Mouse (Mus musculus) ES-Bruce4 (cell line): ENCODE measurements around the gene Trpv6.

Experiments
- CTCF ChIP-seq: IDR thresholded peaks from one replicate; pipeline ENCODE4 v1.8.1; 2011; ENCODE audit warnings: low read depth, low read length
- EP300 ChIP-seq: IDR thresholded peaks from 2 replicates; pipeline ENCODE4 v1.6.1; 2011; ENCODE audit warnings: low read depth, low read length; ENCODE audit not compliant: insufficient read depth
- POLR2A ChIP-seq: IDR thresholded peaks from one replicate; pipeline ENCODE4 v1.8.1; 2011; ENCODE audit warnings: low read length; ENCODE audit not compliant: insufficient read depth

GRCm38 (mm10) chr6:41607637-41608036, 28.6 kb downstream of the Trpv6 start:
- TF ChIP-seq CTCF (no peak), POLR2A (no peak), EP300 (no peak)
